Mouse (Mus musculus) stomach, embryonic 14.5 days (tissue): ENCODE results near the gene Mthfd1. TPM values are rescaled to one million over a fixed set of nuclear protein-coding genes. Genes with fewer than 3 reads are reported as not detected.

Experiments
- ATAC-seq: fragments of 200-750 bp; cut with Nextera tagmentation; 2 replicates; pipeline ENCODE4 v1.8.0; 2017; ENCODE audit warnings: low read depth, moderate TSS enrichment; ENCODE audit not compliant: insufficient number of reproducible peaks, insufficient read depth, low FRiP score
- H3K27ac ChIP-seq: fragments of 300-500 bp; sonication (generic); 2 replicates; pipeline ENCODE4 v1.5.1; 2014; ENCODE audit warnings: mild to moderate bottlenecking, low read length, moderate library complexity, mixed read lengths
- H3K27me3 ChIP-seq: fragments of 300-500 bp; sonication (generic); 2 replicates; pipeline ENCODE4 v1.6.1; 2014; ENCODE audit warnings: low read length, control low read depth, mixed read lengths; ENCODE audit not compliant: control insufficient read depth, insufficient read depth
- H3K36me3 ChIP-seq: fragments of 300-500 bp; sonication (generic); 2 replicates; pipeline ENCODE4 v1.6.1; 2014; ENCODE audit warnings: mild to moderate bottlenecking, control low read depth, low read length, moderate library complexity, mixed read lengths; ENCODE audit not compliant: control insufficient read depth, insufficient read depth
- H3K4me1 ChIP-seq: fragments of 300-500 bp; sonication (generic); 2 replicates; pipeline ENCODE4 v1.6.1; 2014; ENCODE audit warnings: low read length, control low read depth, mixed read lengths; ENCODE audit not compliant: control insufficient read depth, insufficient read depth
- H3K4me2 ChIP-seq: fragments of 300-500 bp; sonication (generic); replicated peaks from 2 replicates; pipeline ENCODE4 v1.6.1; 2014; ENCODE audit warnings: low read depth, low read length, control low read depth
- H3K4me3 ChIP-seq: fragments of 300-500 bp; sonication (generic); 2 replicates; pipeline ENCODE4 v1.5.1; 2014; ENCODE audit warnings: low read depth, low read length, control low read depth
- H3K9ac ChIP-seq: fragments of 300-500 bp; sonication (generic); replicated peaks from 2 replicates; pipeline ENCODE4 v1.6.1; 2014; ENCODE audit warnings: low read depth, mild to moderate bottlenecking, control low read depth, low read length, moderate library complexity, mixed read lengths
- H3K9me3 ChIP-seq: fragments of 300-500 bp; sonication (generic); 2 replicates; pipeline ENCODE4 v1.6.1; 2016; ENCODE audit warnings: low read depth, low read length, control low read depth; ENCODE audit not compliant: control insufficient read depth
- WGBS: fragments of 180-500 bp; shearing (Covaris S2); extraction: QIAGEN DNeasy Blood & Tissue Kit; methylation state at CpG from one replicate; pipeline ENCODE4 v1.1.7; 2014; 5-methylcytosine and 5-hydroxymethylcytosine counted together
- polyA plus RNA-seq: library from polyadenylated mRNA; unstranded; fragments of >200 nt; fragmentation: Nextera tagmentation; extraction: Ambion mirVana; gene quantifications from 2 replicates; pipeline ENCODE4 v1.2.1, GENCODE M21; 2014

Mthfd1 gene
- polyA plus RNA-seq, 1 experiment from 2014 or later, result 76.7 TPM

DNA sequence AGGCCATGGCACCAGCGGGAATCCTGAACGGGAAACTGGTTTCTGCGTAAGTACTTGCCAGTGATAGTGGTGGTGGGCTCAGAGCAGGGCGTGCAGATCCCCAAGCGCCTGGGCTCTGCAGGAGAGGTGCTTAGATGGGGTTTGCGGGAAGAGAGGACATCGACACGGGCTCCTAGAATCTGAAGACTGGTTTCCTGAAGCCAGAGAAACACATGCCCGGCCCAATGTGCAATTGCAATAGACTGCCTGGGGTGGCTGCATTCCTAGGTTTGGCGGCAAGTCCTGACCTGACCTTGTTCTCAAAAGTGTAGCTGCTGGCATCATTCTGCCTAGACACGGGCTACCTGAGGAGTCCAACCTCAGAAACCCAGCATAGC, 389 bp downstream of the Mthfd1 start:
- no peaks in the 10 kb centered on the region for H3K36me3 ChIP-seq
- peak overlapping the region; percentile 81 for H3K27ac ChIP-seq
- H3K4me2 ChIP-seq, result peak overlapping the region; percentile 92
- WGBS, result under 1% methylated on average over 11 of the region's 11 CpGs
- ATAC-seq, result no peak
- no peaks in the 10 kb centered on the region for H3K27me3 ChIP-seq
- no peaks in the 10 kb centered on the region for H3K9me3 ChIP-seq
- H3K9ac ChIP-seq, result peak overlapping the region; percentile 63
- H3K4me3 ChIP-seq, result peak overlapping the region; percentile 73
- peaks cover 12% of the 10 kb centered on the region for H3K4me1 ChIP-seq

DNA sequence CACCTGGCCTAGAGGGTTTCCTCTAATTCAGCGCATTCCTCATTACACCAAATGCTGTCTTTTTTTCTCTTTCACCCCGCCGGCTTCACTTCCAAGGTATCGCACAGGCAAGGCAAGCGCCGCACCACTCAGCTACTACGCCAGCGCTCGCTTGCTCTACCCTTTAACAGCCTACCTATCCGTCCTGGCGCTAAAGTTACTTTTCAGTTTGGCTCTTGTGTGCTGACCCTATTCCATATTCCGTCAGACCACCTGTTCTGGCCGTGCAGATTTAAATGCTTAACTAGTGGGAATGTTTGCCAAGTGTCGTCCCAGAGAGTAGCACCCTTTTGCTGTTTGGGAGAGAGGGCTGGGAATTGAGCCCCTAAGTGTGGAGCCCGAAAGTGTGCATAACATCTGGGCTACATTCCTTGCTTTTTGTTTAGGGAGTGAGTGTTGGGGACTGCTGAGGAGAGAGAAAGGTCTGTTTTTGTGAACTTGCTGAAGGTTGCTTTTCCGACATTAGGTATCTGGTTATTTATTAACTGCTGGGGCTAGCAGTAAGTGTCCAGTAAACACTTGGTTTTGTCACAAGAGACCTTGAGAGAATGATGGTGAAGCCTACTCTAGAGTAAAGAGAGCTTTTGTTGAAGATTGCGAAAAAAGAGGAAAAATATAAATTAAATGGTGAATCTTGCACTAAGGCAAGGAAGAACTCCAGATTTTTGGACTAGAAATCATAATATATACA, 1.2 kb downstream of the Mthfd1 start:
- Histone ChIP-seq H3K9me3 (no peaks in the 10 kb centered on the region), H3K27ac (peak overlapping the region; percentile 44; the same call in 1 of the 2 replicates), H3K36me3 (no peaks in the 10 kb centered on the region), H3K9ac (peak overlapping the region; percentile 63), H3K4me2 (peak overlapping the region; percentile 92), H3K4me1 (peaks cover 12% of the 10 kb centered on the region), H3K27me3 (no peaks in the 10 kb centered on the region), H3K4me3 (peak overlapping the region; percentile 73)
- WGBS, result 6% methylated on average over 17 of the region's 17 CpGs
- ATAC-seq, result no peak

- Histone ChIP-seq H3K27ac (no peak overlapping the region), H3K4me2 (no peak overlapping the region), H3K4me3 (no peak overlapping the region), H3K9me3 (no peaks in the 10 kb centered on the region), H3K36me3 (no peaks in the 10 kb centered on the region), H3K9ac (no peak overlapping the region), H3K4me1 (peaks cover 12% of the 10 kb centered on the region), H3K27me3 (no peaks in the 10 kb centered on the region)
- no peak for ATAC-seq
- WGBS, result 96% methylated on average over 3 of the region's 3 CpGs
Measured at GRCm38 (mm10) chr12:76260673-76261072, 5.6 kb downstream of the Mthfd1 start.

DNA sequence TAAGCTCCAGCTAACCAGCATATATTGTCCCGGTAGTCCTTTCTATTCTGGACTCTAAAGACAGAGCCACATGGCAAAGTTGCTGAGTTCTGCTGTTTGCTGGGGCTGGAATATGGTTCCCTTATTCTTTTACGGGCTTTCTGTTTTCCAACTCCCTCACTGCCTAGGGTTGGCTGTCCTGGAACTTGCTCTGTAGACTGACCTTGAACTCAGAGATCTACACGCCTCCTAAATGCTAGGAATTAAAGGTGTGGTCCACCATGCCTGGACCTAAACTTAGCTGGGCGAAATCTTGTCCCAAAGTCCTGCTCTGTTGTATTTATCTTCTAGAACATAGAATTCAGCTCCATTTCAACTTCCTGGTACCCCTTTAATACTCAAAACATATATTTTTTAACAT, 6.5 kb downstream of the Mthfd1 start:
- Histone ChIP-seq H3K9me3 (no peaks in the 10 kb centered on the region), H3K27ac (no peak overlapping the region)
- ATAC-seq, result no peak

GRCm38 (mm10) chr12:76262918-76263317, 7.8 kb downstream of the Mthfd1 start:
- WGBS, result 94% methylated on average over 4 of the region's 4 CpGs
- Histone ChIP-seq H3K4me1 (no peaks in the 10 kb centered on the region), H3K36me3 (no peaks in the 10 kb centered on the region), H3K4me3 (no peak overlapping the region), H3K27ac (no peak overlapping the region), H3K9ac (no peak overlapping the region), H3K9me3 (no peaks in the 10 kb centered on the region), H3K4me2 (no peak overlapping the region), H3K27me3 (no peaks in the 10 kb centered on the region)
- ATAC-seq, result no peak

More for the DNA sequence above, 6.5 kb downstream of the Mthfd1 start:
- peaks cover 6% of the 10 kb centered on the region; the same call in 1 of the 2 replicates for H3K4me1 ChIP-seq
- H3K27me3 ChIP-seq, result no peaks in the 10 kb centered on the region
- no peak overlapping the region for H3K9ac ChIP-seq
- H3K4me2 ChIP-seq, result no peak overlapping the region
- H3K36me3 ChIP-seq, result no peaks in the 10 kb centered on the region
- no peak overlapping the region for H3K4me3 ChIP-seq
- WGBS, result 84% methylated on average over 4 of the region's 4 CpGs

- no peak for ATAC-seq
- H3K4me3 ChIP-seq, result no peak overlapping the region
Measured at GRCm38 (mm10) chr12:76263876-76264275, 8.8 kb downstream of the Mthfd1 start.

GRCm38 (mm10) chr12:76264325-76264965, 9.3 kb downstream of the Mthfd1 start:
- Histone ChIP-seq H3K4me2 (no peak overlapping the region), H3K4me3 (no peak overlapping the region), H3K27me3 (no peaks in the 10 kb centered on the region), H3K27ac (no peak overlapping the region), H3K36me3 (no peaks in the 10 kb centered on the region), H3K9me3 (no peaks in the 10 kb centered on the region), H3K4me1 (no peaks in the 10 kb centered on the region), H3K9ac (no peak overlapping the region)
- no peak for ATAC-seq
- 82% methylated on average over 9 of the region's 9 CpGs for WGBS

More at GRCm38 (mm10) chr12:76263876-76264275, 8.8 kb downstream of the Mthfd1 start:
- Histone ChIP-seq H3K9me3 (no peaks in the 10 kb centered on the region), H3K4me1 (no peaks in the 10 kb centered on the region), H3K27ac (no peak overlapping the region), H3K36me3 (no peaks in the 10 kb centered on the region), H3K9ac (no peak overlapping the region), H3K27me3 (no peaks in the 10 kb centered on the region), H3K4me2 (no peak overlapping the region)
- 80% methylated on average over 1 of the region's 1 CpGs for WGBS

DNA sequence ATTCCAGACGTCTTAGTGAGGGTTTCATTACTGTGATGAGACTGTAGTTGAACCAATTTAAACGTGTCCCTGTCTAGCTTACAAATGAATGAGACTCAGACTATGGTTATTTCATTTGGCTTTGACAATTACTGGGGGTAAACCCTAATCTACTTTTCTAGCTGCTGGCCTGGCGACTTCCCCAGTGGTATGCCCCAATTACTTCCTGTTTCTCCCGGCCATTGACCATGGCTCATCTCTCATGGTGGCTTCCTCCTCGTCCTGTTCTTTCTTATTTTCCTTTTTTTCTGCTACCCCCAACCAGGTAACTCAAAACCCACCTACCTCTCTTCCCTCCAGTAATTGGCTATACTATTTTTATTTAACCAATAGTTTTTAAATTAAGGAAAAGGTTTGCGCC, 9.9 kb downstream of the Mthfd1 start:
- H3K27me3 ChIP-seq, result no peaks in the 10 kb centered on the region
- no peak overlapping the region for H3K9ac ChIP-seq
- ATAC-seq, result no peak
- H3K36me3 ChIP-seq, result no peaks in the 10 kb centered on the region
- no peak overlapping the region for H3K4me2 ChIP-seq
- no peak overlapping the region for H3K4me3 ChIP-seq
- H3K9me3 ChIP-seq, result no peaks in the 10 kb centered on the region
- no peak overlapping the region for H3K27ac ChIP-seq
- H3K4me1 ChIP-seq, result no peaks in the 10 kb centered on the region
- 72% methylated on average over 6 of the region's 6 CpGs for WGBS
